Mouse (Mus musculus): ENCODE results near the gene Gm12166. TPM values are rescaled to one million over a fixed set of nuclear protein-coding genes. Genes with fewer than 3 reads are reported as not detected.

The Gm12166 gene
- total RNA-seq, 2 experiments from 2014 or later = 1.7 TPM; not detected in 1

GRCm38 (mm10) chr11:46073850-46074688, 21.9 kb upstream of the Gm12166 start:
- no peak for ATAC-seq (replicated peaks; ENCODE audit: low FRiP score, poor library complexity, severe bottlenecking)

GRCm38 (mm10) chr11:46073061-46073849, 21.1 kb upstream of the Gm12166 start:
- ATAC-seq (replicated peaks; ENCODE audit: low FRiP score, poor library complexity, severe bottlenecking) = no peak

- ATAC-seq (replicated peaks; ENCODE audit: low FRiP score, poor library complexity, severe bottlenecking) = no peak
These were observed 20.4 kb upstream of the Gm12166 start for GRCm38 (mm10) chr11:46072466-46073060.

GRCm38 (mm10) chr11:46070789-46071188, 18.7 kb upstream of the Gm12166 start:
- ATAC-seq (replicated peaks; ENCODE audit: low FRiP score, poor library complexity, severe bottlenecking) = no peak

GRCm38 (mm10) chr11:46070161-46070560, 18.0 kb upstream of the Gm12166 start:
- no peak for ATAC-seq (replicated peaks; ENCODE audit: low FRiP score, poor library complexity, severe bottlenecking)

- ATAC-seq (replicated peaks; ENCODE audit: low FRiP score, poor library complexity, severe bottlenecking) = no peak
These were observed 17.4 kb upstream of the Gm12166 start for GRCm38 (mm10) chr11:46069408-46070003.

- no peak for ATAC-seq (replicated peaks; ENCODE audit: low FRiP score, poor library complexity, severe bottlenecking)
These were observed 16.8 kb upstream of the Gm12166 start for GRCm38 (mm10) chr11:46068756-46069407.

GRCm38 (mm10) chr11:46067371-46068060, 15.4 kb upstream of the Gm12166 start:
- ATAC-seq (replicated peaks; ENCODE audit: low FRiP score, poor library complexity, severe bottlenecking) = no peak

- ATAC-seq (replicated peaks; ENCODE audit: low FRiP score, poor library complexity, severe bottlenecking) = 0 out of 2 replicates have a peak, but pooled peaks have one; percentile 20
These were observed 13.3 kb upstream of the Gm12166 start for GRCm38 (mm10) chr11:46065201-46066011.

GRCm38 (mm10) chr11:46064767-46065166, 12.6 kb upstream of the Gm12166 start:
- no peak for ATAC-seq (replicated peaks; ENCODE audit: low FRiP score, poor library complexity, severe bottlenecking)

- no peak for ATAC-seq (replicated peaks; ENCODE audit: low FRiP score, poor library complexity, severe bottlenecking)
These were observed 11.0 kb upstream of the Gm12166 start for GRCm38 (mm10) chr11:46062993-46063731.

GRCm38 (mm10) chr11:46062569-46062968, 10.4 kb upstream of the Gm12166 start:
- ATAC-seq (replicated peaks; ENCODE audit: low FRiP score, poor library complexity, severe bottlenecking) = no peak

- ATAC-seq (replicated peaks; ENCODE audit: low FRiP score, poor library complexity, severe bottlenecking) = no peak
These were observed 9.8 kb upstream of the Gm12166 start for GRCm38 (mm10) chr11:46061776-46062445.

GRCm38 (mm10) chr11:46060651-46061020, 8.5 kb upstream of the Gm12166 start:
- no peak for ATAC-seq (replicated peaks; ENCODE audit: low FRiP score, poor library complexity, severe bottlenecking)

GRCm38 (mm10) chr11:46059887-46060650, 7.9 kb upstream of the Gm12166 start:
- no peak for ATAC-seq (replicated peaks; ENCODE audit: low FRiP score, poor library complexity, severe bottlenecking)

GRCm38 (mm10) chr11:46058916-46059315, 6.8 kb upstream of the Gm12166 start:
- ATAC-seq (replicated peaks; ENCODE audit: low FRiP score, poor library complexity, severe bottlenecking) = no peak
